Mouse (Mus musculus): ENCODE measurements around the gene Apbb2.

DNA sequence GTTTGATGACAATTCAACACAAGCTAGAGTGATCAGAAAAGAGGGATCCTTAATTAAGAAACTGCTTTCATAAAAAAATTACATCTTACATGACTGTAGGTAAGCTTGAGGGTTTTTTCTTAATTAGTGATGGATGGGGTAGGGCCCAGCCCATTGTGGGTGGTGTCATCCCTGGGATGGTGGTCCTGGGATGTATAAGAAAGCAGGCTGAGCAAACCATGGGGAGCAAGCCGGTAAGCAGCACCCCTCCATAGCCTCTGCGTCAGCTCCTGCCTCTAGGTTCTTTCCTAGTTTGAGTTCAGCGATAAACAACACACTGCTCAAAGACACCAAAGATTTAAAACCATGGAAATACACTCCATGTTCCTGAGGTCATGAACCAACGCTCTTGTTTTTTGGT lies 78.3 kb downstream of the Apbb2 start:
- no peak for TF ChIP-seq CTCF (conservative IDR thresholded peaks at IDR 0.05; ENCODE audit: low read length)
- TF ChIP-seq POU5F1 (IDR thresholded peaks at IDR 0.05; ENCODE audit: borderline replicate concordance, low read length): no peak
